Mouse (Mus musculus) CD4-positive, CD25-positive, alpha-beta regulatory T cell, adult 4 months (primary cell): ENCODE data around the gene Ctbp2. TPM values are rescaled to one million over a fixed set of nuclear protein-coding genes. Genes with fewer than 3 reads are reported as not detected.

ENCODE experiments used
- ATAC-seq: one replicate; pipeline ENCODE4 v1.8.0; 2017
- polyA plus RNA-seq, 2 experiments: library from polyadenylated mRNA; unstranded; fragments of 100-300 nt; shearing (Covaris generic); gene quantifications; one replicate each; pipeline ENCODE4 v1.2.1; 2017

Gene Ctbp2
- polyA plus RNA-seq, 2 experiments from 2014 or later = 7.8 to 8.2 TPM

DNA sequence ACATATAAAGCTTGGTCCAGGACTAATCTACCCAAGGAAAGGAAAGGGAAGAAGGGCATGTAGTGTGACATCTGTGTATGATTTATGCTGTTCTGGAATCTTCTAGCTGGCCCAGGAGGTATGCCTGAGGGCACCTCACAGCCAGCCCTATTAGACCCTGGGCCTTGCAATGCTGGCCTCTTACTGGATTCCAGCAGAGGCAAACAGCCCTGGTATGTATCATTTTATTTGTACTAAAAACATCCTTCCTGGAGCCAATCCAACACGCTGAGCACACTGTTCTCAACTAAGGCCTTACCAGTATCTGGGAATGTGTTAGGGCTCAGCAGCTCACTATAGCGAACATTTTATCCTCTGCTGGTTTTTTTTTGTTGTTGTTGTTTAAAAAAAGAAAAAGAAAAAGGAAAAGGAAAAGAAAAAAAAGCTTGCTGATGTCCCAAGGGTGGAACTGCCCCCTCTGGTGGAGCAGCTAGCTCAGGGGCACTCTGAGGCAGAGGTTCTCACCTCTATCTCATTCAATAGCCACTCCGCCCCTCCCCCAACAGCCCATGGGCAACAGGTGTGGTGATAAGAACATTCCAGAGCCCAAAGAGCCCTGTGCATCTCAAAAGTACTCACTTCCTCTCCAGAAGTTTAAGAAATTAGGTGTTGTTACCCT, 83.3 kb downstream of the Ctbp2 start:
- no peak for ATAC-seq

DNA sequence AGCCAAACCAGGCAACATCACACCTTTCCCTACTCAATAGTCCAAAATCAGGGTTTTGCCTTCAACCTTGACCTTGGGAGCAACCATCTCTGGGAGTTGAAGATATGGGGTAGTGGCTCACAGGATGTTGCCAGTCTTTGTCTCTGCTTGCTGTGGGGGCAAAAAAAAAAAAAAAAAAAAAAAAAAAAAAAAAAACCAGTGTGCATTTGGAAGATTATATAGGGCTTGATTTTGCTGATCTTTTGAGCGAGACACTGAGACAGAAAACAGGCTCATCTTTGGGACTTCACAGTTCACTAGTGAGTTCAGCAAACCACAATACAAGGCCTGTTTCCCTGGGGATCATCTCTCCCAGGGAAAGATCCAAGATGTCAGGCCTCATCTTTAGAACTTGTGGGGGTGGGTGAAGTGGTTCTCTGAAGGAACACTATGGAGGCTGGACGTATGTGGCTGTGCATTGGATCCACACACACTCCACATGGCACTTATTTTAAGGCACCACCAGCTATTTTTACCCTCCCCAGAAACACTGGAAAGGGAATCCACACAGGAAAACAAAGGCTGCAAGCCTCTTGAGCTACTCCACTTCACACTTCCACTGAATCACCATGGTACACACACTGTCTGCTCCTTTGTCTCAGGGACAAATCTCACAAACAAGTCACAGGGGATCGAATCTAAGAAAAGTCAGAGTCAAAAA, 84.4 kb downstream of the Ctbp2 start:
- no peak for ATAC-seq

DNA sequence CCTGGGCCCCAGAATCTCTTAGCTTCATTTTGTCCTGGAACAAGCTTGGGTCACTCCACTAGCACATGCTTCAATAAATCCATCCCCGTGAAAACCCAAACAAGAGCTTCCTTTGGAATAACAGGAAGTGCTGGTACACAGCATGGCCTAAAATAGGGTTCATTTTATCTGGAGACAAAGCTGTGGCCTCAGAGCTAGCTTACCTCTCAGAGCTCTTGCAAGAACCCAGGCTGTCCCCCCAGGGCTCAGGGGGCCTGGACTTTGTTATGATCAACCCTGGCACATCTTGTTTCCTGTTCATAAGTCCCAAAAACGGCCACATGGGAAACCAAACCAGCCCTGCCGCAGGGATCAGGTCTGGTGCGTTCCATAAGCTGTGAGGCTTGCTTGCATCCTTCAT, 86.5 kb downstream of the Ctbp2 start:
- no peak for ATAC-seq

DNA sequence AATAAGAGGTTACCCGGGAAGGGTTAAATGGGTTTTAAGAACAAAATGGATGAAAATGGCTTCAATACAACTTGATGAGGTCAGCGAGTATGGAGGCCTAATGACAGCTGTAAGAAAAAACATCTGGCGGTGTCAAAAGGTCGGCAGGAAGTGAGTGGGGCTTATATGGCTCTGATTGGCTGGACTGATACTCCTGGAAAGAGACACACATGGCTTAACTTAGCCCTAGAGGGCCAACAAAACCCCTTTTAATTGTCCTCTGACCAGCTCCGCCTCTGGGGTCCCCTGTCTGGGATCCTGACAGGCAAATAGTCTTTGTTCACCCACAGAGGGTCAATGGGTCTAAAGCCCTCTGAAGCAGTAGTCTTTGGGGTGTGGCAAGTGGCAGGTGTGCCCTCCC, 86.9 kb downstream of the Ctbp2 start:
- ATAC-seq = no peak

DNA sequence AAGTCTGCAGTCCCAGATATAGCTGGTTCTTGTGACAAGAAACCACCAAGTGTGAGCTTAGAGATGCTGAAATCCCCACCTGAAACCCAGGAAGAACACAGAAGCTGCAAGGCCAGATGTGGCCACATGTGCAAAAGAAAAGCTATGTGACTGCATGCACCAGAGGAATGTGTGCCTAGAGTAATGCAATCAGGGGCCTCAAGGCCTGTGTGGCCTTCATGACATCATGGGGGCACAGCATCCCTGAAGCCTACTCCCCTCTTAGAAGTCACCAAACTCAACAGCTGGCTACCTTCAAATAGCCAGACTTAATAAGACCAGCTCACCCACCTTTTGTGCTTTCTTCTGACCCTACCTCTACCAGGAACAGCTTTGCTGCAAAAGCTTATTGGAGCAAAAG, 88.3 kb downstream of the Ctbp2 start:
- no peak for ATAC-seq

DNA sequence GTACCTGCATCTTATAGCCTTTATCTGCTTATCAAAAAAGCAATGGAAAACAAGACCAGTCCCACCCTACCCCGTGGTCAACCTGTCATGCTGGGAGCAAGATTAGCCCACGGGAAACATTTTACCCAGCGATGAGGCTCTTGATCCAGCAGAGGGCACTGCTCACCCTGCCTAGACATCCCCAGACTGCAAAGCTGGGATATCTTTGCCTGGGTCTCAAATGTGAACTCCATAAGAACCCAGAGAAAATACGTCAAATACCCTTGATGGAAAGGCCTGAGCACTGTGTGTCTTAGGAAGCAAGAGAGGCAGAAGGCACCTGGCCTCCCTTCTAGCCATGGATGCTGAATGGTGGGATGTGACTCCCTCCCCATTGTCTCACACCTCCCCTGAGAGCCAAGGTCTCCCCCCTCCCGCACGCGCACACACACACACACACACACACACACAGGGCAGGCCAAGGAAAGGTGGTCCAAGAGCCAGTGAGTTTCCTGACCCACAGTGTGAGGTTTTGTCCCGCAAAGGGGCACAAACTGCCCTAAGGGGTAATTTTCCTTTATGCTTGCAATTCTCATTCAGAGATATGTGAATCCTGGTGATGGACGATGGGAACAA, 91.5 kb downstream of the Ctbp2 start:
- no peak for ATAC-seq

DNA sequence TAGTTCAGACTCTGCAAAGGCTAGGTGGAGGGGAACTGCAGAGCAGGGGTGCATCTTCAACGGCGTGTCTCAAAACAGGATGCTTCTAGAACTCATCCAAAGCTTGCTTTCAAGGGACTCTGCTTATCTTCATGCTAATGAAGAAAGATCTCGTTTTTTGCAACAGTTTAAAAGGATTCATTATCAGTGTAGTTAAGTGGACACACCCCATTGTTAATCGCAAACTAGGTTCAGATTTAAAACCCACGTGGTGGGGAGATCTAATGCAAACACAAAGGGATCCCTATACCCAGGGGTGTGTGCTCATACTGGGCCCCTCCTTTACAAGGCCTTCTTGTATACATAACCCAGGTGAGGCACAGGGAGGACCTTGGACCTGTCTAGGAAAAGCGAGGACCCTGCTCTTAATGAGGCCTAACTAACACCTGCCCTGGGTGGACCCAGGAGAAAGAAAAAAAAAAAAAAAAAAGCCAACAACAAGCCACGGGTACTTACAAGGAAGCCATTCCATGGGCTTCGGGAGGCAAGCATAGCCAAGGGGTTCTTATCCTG, 94.6 kb downstream of the Ctbp2 start:
- ATAC-seq = no peak

DNA sequence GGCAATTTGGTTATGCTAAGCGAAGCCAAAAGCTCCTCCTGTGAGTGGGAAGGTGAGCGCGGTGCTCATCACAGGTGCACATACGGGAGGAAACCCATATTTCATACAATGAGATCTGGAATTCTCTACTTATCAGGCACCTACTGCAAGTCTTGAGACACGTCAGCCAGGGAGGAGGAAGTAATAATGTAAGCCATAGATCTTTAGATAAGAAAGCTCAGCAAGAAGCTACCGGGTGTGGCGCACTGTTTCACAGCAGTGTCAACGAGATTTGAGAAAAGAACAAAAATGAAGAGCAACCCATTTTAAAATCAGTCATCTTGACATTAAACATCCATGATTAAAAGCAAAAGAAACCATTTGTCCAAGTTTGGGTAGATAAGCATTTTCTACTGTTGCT, 95.2 kb downstream of the Ctbp2 start:
- no peak for ATAC-seq

DNA sequence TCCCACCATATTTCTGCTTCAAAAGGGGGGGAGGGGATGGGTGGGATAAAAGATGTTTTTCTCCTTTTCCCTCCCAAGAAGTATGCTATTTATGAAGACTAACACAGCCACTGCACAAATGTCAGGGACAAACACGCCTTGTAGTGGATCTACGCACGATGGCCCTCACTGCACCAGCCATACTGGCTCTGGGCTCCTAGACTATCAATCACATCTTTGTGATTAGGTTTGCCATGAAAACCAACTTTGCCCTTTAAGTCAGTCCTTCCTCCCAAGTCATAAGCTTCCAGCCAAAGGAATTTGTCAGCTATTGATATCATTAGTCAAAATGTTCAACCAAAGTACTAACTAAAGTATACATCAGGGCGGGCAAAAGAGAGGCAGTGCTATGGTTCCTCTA, 96.2 kb downstream of the Ctbp2 start:
- ATAC-seq = no peak

DNA sequence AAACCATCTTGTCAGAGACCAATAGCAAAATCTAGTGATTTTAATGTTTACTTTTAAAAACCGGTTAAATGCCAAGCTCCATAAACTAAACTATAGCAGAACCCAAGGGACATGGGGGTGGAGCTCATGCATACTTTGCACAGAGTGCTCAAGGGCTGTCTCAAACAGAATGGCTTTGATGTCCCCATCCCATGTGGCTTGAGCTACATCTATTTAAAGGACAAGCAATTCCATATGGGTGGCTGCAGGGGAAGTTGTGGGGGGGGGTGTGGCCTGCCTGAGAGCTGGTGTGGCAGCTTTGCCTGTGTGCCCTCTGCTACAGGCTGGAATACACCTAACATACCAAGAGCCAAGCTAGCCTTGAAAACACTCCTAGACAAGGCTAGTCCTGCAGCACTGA, 99.5 kb downstream of the Ctbp2 start:
- ATAC-seq = no peak

DNA sequence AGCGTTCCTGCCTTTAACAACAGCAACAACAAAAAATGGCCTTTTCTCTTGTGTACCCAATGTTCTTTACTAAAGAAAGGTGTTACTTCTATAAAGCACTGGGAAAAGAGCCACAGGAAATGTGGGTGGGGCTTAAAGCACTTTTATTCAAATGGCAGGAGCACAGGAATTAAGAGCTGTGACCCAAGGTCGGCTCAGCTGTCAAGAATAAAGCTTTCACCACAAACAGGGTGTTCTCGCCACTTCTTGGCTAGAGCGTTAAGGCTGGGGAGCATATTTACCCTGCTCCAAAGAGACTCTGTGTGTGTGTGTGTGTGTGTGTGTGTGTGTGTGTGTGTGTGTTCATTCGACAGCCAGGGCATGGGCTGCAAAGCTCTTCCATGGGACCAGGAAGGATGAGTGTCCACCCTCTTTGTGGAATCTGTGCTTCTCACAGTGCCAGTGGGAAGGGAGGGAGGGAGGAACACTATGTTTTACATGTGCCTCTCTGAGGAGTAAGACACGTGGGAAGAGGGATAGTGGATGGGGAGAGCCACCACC, 104.6 kb downstream of the Ctbp2 start:
- no peak for ATAC-seq

DNA sequence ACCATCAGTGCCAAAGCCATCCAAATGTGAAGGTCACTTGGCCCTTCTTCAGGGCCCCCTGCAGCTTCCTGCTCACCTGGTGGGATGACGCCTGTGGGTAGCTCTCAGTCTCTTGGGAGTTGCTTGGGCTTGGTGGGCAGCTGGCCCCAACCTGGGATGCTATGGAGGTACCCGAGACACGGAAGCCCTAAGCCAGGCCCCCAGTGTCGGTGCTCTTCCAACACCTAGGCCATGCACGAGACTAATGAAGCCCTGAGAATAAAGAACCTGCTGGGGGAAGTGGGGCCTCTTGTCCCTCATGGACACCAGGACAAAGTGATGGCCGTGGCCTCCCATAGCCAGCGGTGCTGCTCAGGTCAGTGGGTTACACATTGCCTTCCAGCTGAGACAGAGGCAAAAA, 105.2 kb downstream of the Ctbp2 start:
- ATAC-seq = no peak

DNA sequence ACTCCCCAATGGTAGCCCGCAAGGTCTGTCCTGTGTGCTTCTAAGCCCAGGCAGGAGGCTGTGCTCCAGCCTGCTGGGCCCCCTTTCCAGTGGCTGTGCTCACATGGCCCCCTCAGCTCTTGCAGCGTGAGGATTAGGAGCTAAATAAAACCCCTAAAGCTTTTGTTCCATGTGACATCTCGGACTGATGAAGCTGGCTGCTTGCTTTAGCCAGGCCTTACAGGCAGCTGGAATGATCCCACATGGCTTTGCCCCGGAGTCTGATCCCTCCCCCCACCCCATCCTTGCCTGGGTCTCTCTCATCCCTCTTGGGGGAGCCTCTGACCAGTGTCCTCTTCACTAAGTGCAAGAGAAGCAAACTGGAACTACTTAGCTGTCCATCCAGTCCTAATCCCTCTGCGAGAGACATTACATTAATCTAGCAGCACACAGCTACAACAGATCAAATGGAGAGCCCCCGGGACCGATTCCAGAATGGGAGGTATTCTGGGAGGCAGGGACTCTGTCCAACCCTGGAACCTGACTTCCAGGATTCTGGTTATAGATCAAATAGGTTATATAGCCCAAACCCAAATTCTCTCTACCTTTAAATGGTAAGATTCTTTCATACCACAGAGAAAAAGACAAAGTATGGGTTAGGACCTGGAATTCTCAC, 108.6 kb downstream of the Ctbp2 start:
- no peak for ATAC-seq

DNA sequence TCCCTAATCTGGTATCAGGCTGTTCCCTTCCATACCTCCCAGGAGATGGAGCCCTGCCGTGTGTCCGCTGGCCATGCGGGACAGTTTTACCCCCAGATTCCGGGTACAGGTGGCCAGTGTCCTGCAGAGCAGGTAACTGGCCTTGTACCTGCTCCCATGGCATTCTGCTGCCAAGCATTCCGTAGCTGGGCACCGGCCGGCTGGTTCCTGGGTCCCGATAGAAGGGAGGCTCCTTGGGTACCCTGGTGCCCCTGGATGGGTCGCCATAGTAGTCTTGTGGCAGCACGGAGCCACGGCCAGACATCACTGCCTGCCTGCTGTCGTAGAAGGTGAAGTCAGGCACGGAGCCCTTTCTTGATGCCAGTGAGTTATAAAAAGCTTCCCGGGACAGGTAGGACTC, 109.5 kb downstream of the Ctbp2 start:
- no peak for ATAC-seq

DNA sequence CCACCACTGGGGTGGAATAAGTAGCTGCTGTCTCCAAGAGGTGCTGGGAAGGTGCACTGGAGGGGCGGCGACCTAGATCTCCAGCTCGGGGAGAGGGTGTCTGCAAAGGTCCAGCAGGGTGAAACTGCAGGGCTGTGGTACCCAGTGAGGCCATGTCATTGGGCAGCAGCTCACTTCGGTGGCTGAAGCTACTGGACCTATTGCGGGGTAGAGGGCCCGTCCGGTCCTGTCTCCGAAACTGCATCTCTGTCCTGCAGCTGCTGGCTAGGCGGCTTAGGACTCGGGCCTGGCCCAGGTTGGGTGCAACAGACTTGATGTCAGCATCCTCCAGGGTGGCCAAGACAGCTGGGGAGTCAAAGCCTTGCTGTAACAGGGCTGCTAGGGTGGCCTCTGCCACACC, 110.2 kb downstream of the Ctbp2 start:
- ATAC-seq = no peak

DNA sequence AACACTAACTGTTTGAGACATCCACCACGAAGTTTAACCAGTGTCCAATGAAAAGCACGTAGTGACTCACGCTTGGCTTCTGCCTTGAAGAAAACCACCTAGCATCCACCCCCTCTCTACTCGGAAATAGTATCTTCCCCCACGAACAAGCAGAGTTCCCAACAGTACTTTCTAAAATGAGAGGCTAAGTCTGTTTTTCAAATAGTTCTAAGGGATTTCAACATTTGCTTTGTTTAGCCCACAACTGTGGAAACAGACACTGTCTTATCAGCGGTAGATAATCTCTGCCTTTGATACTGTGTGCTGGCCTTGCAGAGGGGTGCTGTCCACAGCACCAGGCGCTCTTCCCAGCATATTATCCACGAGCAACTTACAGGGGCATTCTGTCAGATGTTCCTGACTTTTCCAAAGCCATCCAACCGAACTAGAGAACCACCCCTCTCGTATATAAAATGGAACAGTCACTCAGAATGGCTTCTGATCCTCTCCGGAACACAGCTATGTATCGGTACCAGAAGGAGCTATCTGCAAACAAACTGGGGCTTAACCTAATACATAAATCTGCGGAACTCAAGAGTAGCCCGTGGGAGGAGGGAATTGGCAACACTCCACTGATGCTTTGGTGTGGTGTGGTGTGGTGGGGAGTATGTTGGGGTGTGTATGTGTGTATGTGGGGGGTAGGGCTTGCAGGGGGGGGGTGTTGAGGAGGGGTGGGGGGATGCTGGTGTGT, 111.4 kb downstream of the Ctbp2 start:
- no peak for ATAC-seq

DNA sequence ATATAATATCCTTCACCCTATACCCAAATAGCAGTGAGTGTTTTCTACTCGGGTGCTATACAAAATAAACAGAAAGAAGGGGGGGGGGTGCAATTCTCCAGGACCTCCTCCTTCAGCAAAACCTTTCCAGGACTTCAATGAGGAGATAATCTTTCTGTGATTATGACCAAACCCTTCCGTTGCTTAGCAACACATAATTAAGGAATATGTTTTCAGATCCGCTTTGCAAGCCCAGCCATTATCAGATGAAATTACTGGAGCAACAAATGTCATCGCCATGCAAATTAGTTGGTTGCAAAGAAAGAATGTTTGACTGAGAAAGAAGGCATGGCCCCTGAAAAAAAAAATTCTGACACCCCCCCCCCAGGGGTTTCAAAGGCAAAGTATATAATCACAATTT, 112.5 kb downstream of the Ctbp2 start:
- ATAC-seq = no peak

DNA sequence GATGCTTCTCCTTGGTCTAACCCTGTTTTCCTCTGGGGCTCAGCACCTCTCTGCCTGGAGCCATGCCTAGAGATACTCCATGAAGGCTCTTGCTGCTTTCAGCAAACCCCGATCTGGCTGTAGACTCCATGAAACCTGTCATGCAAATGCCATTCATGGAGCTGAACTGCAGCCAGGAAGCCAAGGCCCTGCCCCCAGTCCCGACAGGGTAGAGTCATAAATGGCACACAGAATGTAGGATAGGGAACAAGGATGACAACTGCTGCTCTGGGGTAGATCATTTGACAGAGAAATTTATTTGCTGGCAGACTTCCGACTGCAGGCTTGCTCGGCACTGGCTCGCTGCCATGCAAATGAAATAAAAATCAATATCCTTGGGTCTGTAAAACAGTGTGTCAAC, 113.0 kb downstream of the Ctbp2 start:
- ATAC-seq = no peak

DNA sequence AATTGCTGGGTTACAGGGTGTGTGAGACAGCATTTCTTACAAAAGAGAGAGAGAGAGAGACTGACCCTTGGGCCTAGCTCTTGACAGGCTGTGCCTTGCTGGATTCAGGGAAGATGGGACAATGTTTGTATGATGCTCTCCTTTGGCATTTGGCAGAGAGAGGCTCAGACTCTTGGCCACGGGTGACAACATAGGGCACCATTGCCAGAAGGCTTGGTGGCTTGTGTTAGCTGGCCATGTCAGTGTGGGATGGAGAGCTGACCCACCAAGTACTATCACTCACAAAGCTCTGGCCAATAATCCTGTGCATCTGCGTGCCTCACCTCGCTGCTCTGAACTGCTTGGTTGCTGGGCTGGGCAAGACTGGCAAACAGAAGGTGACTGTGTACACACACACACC, 113.7 kb downstream of the Ctbp2 start:
- ATAC-seq = no peak

DNA sequence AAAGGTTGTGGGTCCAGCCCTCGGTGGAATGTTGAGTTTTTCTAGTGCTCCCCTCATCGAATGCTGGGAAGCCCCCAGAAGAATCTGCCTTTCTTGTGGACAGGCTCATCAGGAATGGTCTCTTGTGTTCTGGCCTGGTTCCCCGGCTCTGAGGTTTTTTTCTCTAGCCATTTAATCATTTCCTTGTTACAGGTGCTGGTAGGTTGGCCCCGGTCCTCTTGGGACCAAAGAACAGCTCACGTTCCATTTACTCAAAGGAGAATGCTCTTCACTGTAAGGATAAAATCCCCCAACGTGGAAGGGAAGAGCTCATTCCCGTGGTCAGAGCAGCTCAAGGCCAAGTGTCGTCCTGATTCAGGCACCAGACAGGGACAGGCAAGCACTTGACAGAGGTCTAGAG, 114.5 kb downstream of the Ctbp2 start:
- no peak for ATAC-seq

DNA sequence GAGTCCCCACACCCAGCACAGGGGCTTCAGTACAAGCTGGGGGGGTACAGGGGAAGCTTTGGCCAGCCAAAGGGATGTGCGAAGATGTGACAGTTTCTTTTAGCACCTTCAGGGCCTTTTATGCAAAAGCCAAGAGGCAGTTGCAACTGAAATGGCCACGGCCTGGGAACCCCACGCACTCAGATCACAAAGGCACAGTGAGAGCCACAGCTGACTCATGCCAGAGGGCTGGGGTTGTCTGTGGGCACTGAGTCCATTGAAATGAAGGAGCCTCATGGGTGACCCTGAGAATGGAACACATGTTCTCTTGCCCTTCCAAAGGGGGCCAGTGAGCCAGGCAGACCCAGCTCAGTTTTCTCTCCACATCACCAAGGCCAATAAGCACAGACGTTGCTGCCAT, 115.5 kb downstream of the Ctbp2 start:
- no peak for ATAC-seq

DNA sequence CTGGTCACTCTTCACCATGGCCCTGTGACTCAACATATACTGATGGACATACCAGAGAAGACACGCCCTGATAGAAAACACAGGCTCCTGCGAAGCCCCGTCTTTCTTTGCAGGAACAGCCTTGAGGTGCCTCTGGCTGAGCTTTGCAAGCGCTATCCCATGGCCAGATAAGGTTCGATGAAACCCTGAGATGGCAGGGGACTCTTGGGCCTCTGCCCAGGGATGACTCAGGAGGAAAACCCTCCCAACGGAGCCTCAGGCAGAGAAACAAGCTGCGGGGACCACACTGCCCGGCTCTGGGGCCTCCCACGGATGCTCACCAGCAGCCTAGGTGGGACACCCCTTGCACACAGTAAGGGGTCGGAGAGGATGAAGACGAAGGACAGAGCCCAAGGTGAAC, 116.8 kb downstream of the Ctbp2 start:
- no peak for ATAC-seq

DNA sequence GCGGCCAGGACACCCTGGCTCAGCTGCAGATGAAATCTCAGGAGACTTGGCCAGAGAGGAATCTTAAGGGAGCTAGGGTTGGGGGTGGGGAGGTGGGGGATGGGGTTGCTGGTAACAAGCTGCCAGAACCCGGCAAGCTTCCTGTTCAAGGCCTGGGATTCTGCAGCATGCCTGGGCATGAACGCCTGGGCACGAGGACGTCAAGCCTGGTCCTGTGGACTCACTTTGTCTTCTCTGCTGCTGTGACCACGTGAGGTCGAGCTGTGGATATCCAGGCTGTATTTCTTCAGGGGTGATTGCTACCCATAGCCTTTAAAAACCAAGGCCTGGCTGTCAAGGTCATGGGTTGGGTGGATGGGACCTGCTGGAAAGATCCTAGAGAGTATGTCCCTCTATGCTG, 118.4 kb downstream of the Ctbp2 start:
- no peak for ATAC-seq
